In genomic region chr16:23670161-23670560, GRCm38 (mm10) we compare ENCODE assay signal across 21 mouse cellular contexts.
DNase-seq lines count a peak whose midpoint lies in the region; ATAC-seq and TF ChIP-seq lines count a peak whose summit lies in the region.
"Had no signal": no experiment of that assay in that cellular context is flagged by ENCODE, and none has a peak within 500 bp of the region (broad histone marks: within the 10 kb centered on the region; RNA-seq: fewer than 3 reads in every experiment).

No protein-coding gene starts in this region.

- no peaks in the 10 kb centered on the region for H3K36me3 ChIP-seq in kidney, postnatal 0 days (ENCODE audit: insufficient read depth, low read length)
- H3K36me3 ChIP-seq in midbrain, embryonic 13.5 days, result no peaks in the 10 kb centered on the region
- H3K36me3 ChIP-seq in midbrain, embryonic 10.5 days, result no peaks in the 10 kb centered on the region
- H3K36me3 ChIP-seq in CH12.LX (replicated peaks in 1 of 2; ENCODE audit: control insufficient read depth in 1 of 2, insufficient read depth in 1 of 2, low read length in 1 of 2), result no peaks in the 10 kb centered on the region
- H3K36me3 ChIP-seq: forebrain, embryonic 12.5 days; heart, embryonic 13.5 days; limb, embryonic 12.5 days had no signal

- DNase-seq in kidney, postnatal 0 days (ENCODE audit: low spot score), result no peak
- no peak for DNase-seq in kidney, adult 11 months
- no peak for DNase-seq in midbrain, embryonic 10.5 days (ENCODE audit: low spot score)
- DNase-seq in CH12.LX (ENCODE audit: extremely low read depth), result no peak
- DNase-seq in retina, embryonic 14.5 days (ENCODE audit: low spot score), result peak; percentile 8
- DNase-seq: adrenal gland, adult 8-10 months; cerebellum, adult 9-11 months; gastrocnemius, postnatal 10 days; heart, adult 11 months; heart, postnatal 36 days; kidney, adult 8-10 months; lung, postnatal 10 days; right cerebral cortex, adult 18-20 months had no signal

- no peak overlapping the region for H3K4me2 ChIP-seq in kidney, postnatal 0 days (ENCODE audit: low read length)
- H3K4me2 ChIP-seq in midbrain, embryonic 13.5 days (replicated peaks), result no peak overlapping the region
- H3K4me2 ChIP-seq in CH12.LX (ENCODE audit: insufficient read depth, low read depth, poor library complexity, severe bottlenecking), result no peak overlapping the region
- H3K4me2 ChIP-seq: forebrain, embryonic 12.5 days; heart, embryonic 13.5 days; limb, embryonic 12.5 days had no signal

- H3K27me3 ChIP-seq in kidney, postnatal 0 days (ENCODE audit: insufficient read depth, low read length), result no peaks in the 10 kb centered on the region
- no peaks in the 10 kb centered on the region for H3K27me3 ChIP-seq in midbrain, embryonic 13.5 days
- H3K27me3 ChIP-seq in midbrain, embryonic 10.5 days (ENCODE audit: low read depth, poor library complexity, severe bottlenecking), result no peaks in the 10 kb centered on the region
- H3K27me3 ChIP-seq in CH12.LX (replicated peaks), result no peaks in the 10 kb centered on the region
- H3K27me3 ChIP-seq: forebrain, embryonic 12.5 days; heart, embryonic 13.5 days; limb, embryonic 12.5 days had no signal

- no peak overlapping the region for H3K9ac ChIP-seq in kidney, postnatal 0 days (ENCODE audit: low read depth, low read length)
- no peak overlapping the region for H3K9ac ChIP-seq in midbrain, embryonic 13.5 days (replicated peaks)
- no peak overlapping the region for H3K9ac ChIP-seq in CH12.LX (ENCODE audit: insufficient read depth, low read depth)
- H3K9ac ChIP-seq: forebrain, embryonic 12.5 days; heart, embryonic 13.5 days; limb, embryonic 12.5 days; liver, embryonic 14.5 days had no signal

- no peak for TF ChIP-seq EP300 in CH12.LX (IDR thresholded peaks at IDR 0.05; ENCODE audit: low read length)

- no peak for ATAC-seq in kidney, postnatal 0 days (replicated peaks; ENCODE audit: low FRiP score, low read depth)
- ATAC-seq in midbrain, embryonic 13.5 days, result no peak
- ATAC-seq in frontal cortex, adult (ENCODE audit: low TSS enrichment), result no peak
- ATAC-seq: Patski had no signal

- no peaks in the 10 kb centered on the region for H3K4me1 ChIP-seq in kidney, postnatal 0 days (replicated peaks; ENCODE audit: insufficient read depth, low read length)
- H3K4me1 ChIP-seq in midbrain, embryonic 13.5 days (replicated peaks), result no peaks in the 10 kb centered on the region
- H3K4me1 ChIP-seq in midbrain, embryonic 10.5 days, result peaks cover 4% of the 10 kb centered on the region; the same call in 1 of the 2 replicates
- no peaks in the 10 kb centered on the region for H3K4me1 ChIP-seq in CH12.LX (ENCODE audit: control insufficient read depth in 1 of 2, insufficient read depth in 2 of 2)
- H3K4me1 ChIP-seq: forebrain, embryonic 12.5 days; heart, embryonic 13.5 days; limb, embryonic 12.5 days had no signal

- in situ Hi-C loops in CH12.LX (cut with MboI; ENCODE audit: low pct_ligation_motif_present, low pct_unique_long_range_greater_than_20kb, low sequenced_read_pairs), result no loop called here

- no peak for TF ChIP-seq POLR2A in CH12.LX (IDR thresholded peaks at IDR 0.05; ENCODE audit: low read depth, low read length)

- dilution Hi-C loops in CH12.LX (cut with MboI; ENCODE audit: extremely low pct_ligation_motif_present, extremely low pct_unique_long_range_greater_than_20kb, low sequenced_read_pairs), result no loop called here

- H3K9me3 ChIP-seq in kidney, postnatal 0 days (replicated peaks; ENCODE audit: low read length), result no peaks in the 10 kb centered on the region
- no peaks in the 10 kb centered on the region for H3K9me3 ChIP-seq in midbrain, embryonic 13.5 days
- no peaks in the 10 kb centered on the region for H3K9me3 ChIP-seq in midbrain, embryonic 10.5 days (replicated peaks)
- H3K9me3 ChIP-seq in CH12.LX (replicated peaks; ENCODE audit: low read length), result no peaks in the 10 kb centered on the region
- H3K9me3 ChIP-seq: forebrain, embryonic 12.5 days; heart, embryonic 13.5 days; limb, embryonic 12.5 days had no signal

- TF ChIP-seq RAD21 in CH12.LX (IDR thresholded peaks at IDR 0.05; ENCODE audit: low read depth, low read length), result no peak; the same call in 1 of the 2 replicates

- no peak overlapping the region for H3K4me3 ChIP-seq in kidney, postnatal 0 days (replicated peaks; ENCODE audit: low read depth, low read length)
- H3K4me3 ChIP-seq in midbrain, embryonic 13.5 days (replicated peaks), result no peak overlapping the region
- H3K4me3 ChIP-seq in midbrain, embryonic 10.5 days, result no peak overlapping the region
- H3K4me3 ChIP-seq in CH12.LX (replicated peaks in 1 of 3; ENCODE audit: low read depth in 2 of 3, low read length in 2 of 3, poor library complexity in 1 of 3), result no peak overlapping the region
- H3K4me3 ChIP-seq: forebrain, embryonic 12.5 days; heart, embryonic 13.5 days; limb, embryonic 12.5 days; myocyte had no signal

- no peak overlapping the region for H3K27ac ChIP-seq in kidney, postnatal 0 days
- H3K27ac ChIP-seq in midbrain, embryonic 13.5 days, result 0 out of 2 replicates have a peak overlapping the region, but pooled peaks have one; percentile 30
- no peak overlapping the region for H3K27ac ChIP-seq in midbrain, embryonic 10.5 days (replicated peaks)
- H3K27ac ChIP-seq in CH12.LX (ENCODE audit: insufficient read depth, low read depth), result no peak overlapping the region
- H3K27ac ChIP-seq: forebrain, embryonic 12.5 days; heart, embryonic 13.5 days; limb, embryonic 12.5 days; liver, embryonic 14.5 days had no signal

- H3K79me2 ChIP-seq in CH12.LX (replicated peaks; ENCODE audit: control insufficient read depth, extremely low read depth, insufficient read depth, poor library complexity, severe bottlenecking), result no peaks in the 10 kb centered on the region

- peak; percentile 24; the same call in 1 of the 2 replicates for TF ChIP-seq CTCF in kidney, postnatal 0 days (IDR thresholded peaks at IDR 0.05; ENCODE audit: low read depth)
- peak in 1 of 2 experiments; percentile 55; a peak in 2 of 4 replicates for TF ChIP-seq CTCF in CH12.LX (conservative IDR thresholded peaks at IDR 0.05 in 1 of 2, IDR thresholded peaks at IDR 0.05 in 1 of 2; ENCODE audit: low read depth in 2 of 2, low read length in 2 of 2)

- WGBS in kidney, postnatal 0 days, result 74% methylated on average over 4 of the region's 4 CpGs
- WGBS in midbrain, embryonic 13.5 days, result 55% methylated on average over 4 of the region's 4 CpGs
- 71% methylated on average over 4 of the region's 4 CpGs for WGBS in midbrain, embryonic 10.5 days

TF ChIP-seq in CH12.LX, 34 proteins besides CTCF, POLR2A, EP300 and RAD21:
- TF ChIP-seq CHD1 (IDR thresholded peaks at IDR 0.05; ENCODE audit: low read depth, low read length) (no peak), PAX5 (IDR thresholded peaks at IDR 0.05; ENCODE audit: low read length) (no peak), SMC3 (IDR thresholded peaks at IDR 0.05; ENCODE audit: low read depth, low read length) (peak; percentile 50)
